Mouse (Mus musculus): ENCODE measurements around the gene Defb26. TPM values are rescaled to one million over a fixed set of nuclear protein-coding genes. Genes with fewer than 3 reads are reported as not detected.

Defb26 gene
- total RNA-seq, 2 experiments from 2014 or later, result not detected

GRCm38 (mm10) chr2:152464570-152465150 is 46.8 kb downstream of the Defb26 start, which contains the start of gene Defb23:
TSS of gene Defb23 (minus strand) at chr2:152464620.
- no peak for DNase-seq

- DNase-seq, result no peak
Observed at GRCm38 (mm10) chr2:152459241-152459640, 52.3 kb downstream of the Defb26 start.

Other genes with a start within 250 kb of the Defb26 start
- 100 to 1,000 TPM; 125 to 135 TPM for gene Tbc1d20, start 217.9 kb downstream of the Defb26 start, total RNA-seq (2021)
- 10 to 100 TPM; 85.1 to 94.5 TPM for gene Rbck1, start 179.0 kb downstream of the Defb26 start, total RNA-seq (2021)
- gene Trib3, start 167.7 kb downstream of the Defb26 start, total RNA-seq (2021), result 10 to 100 TPM in 1 of 2 experiments, 1 to 10 TPM in 1; 4.6 to 19.9 TPM
- 1 to 10 TPM; 2.3 to 2.5 TPM for gene Nrsn2, start 135.1 kb downstream of the Defb26 start, total RNA-seq (2021)
- gene Sox12, start 113.6 kb downstream of the Defb26 start, total RNA-seq (2021), result 10 to 100 TPM in 1 of 2 experiments, 1 to 10 TPM in 1; 8.3 to 12.9 TPM
- 1 to 10 TPM; 6.8 to 8.7 TPM for gene Zcchc3, start 96.7 kb downstream of the Defb26 start, total RNA-seq (2021)
- gene 6820408C15Rik, start 96.1 kb downstream of the Defb26 start, total RNA-seq (2021), result under 1 TPM; 0.17 to 0.26 TPM
- gene Defb23, start 47.1 kb downstream of the Defb26 start, total RNA-seq (2021), result not detected
- not detected for gene Defb20, start 34.6 kb downstream of the Defb26 start, total RNA-seq (2021)
- gene Defb22, start 21.6 kb downstream of the Defb26 start, total RNA-seq (2021), result not detected
- not detected for gene Defb28, start 6.6 kb upstream of the Defb26 start, total RNA-seq (2021)
- gene Defb29, start 28.4 kb upstream of the Defb26 start, total RNA-seq (2021), result not detected
- gene Gm17416, start 57.6 kb upstream of the Defb26 start, total RNA-seq (2021), result not detected
- gene Defb21, start 61.1 kb upstream of the Defb26 start, total RNA-seq (2021), result not detected
- 1 to 10 TPM in 1 of 2 experiments, not detected in 1; 1.3 TPM for gene Defb19, start 68.6 kb upstream of the Defb26 start, total RNA-seq (2021)
- gene Defb45, start 87.7 kb upstream of the Defb26 start, total RNA-seq (2021), result not detected
- gene Defb36, start 92.6 kb upstream of the Defb26 start, total RNA-seq (2021), result 1 to 10 TPM in 1 of 2 experiments, not detected in 1; 1.3 TPM
- 1 to 10 TPM in 1 of 2 experiments, not detected in 1; 2.2 TPM for gene Defb25, start 111.4 kb upstream of the Defb26 start, total RNA-seq (2021)
- 10 to 100 TPM in 1 of 2 experiments, 1 to 10 TPM in 1; 9.3 to 13.2 TPM for gene Rem1, start 115.3 kb upstream of the Defb26 start, total RNA-seq (2021)
- gene H13, start 157.8 kb upstream of the Defb26 start, total RNA-seq (2021), result 100 to 1,000 TPM; 169 to 173 TPM
- gene Mcts2, start 175.3 kb upstream of the Defb26 start, total RNA-seq (2021), result 10 to 100 TPM; 27.2 to 31.7 TPM
- 100 to 1,000 TPM in 1 of 2 experiments, 10 to 100 TPM in 1; 68.4 to 105 TPM for gene Id1, start 224.6 kb upstream of the Defb26 start, total RNA-seq (2021)
- gene Cox4i2, start 242.5 kb upstream of the Defb26 start, total RNA-seq (2021), result 1 to 10 TPM; 3.0 to 4.0 TPM

Measured in adrenal gland, postnatal 36 days (tissue).